Mouse (Mus musculus) cerebellum, postnatal 14 days (tissue): Measurements from ENCODE around the gene Fdx1.

Experiments used
- DNase-seq, 2 experiments: peaks; one replicate each; pipeline ENCODE4 v3.0.0; 2021; ENCODE audit warnings: mixed read lengths in 2 of 2

Gene Fdx1

DNA sequence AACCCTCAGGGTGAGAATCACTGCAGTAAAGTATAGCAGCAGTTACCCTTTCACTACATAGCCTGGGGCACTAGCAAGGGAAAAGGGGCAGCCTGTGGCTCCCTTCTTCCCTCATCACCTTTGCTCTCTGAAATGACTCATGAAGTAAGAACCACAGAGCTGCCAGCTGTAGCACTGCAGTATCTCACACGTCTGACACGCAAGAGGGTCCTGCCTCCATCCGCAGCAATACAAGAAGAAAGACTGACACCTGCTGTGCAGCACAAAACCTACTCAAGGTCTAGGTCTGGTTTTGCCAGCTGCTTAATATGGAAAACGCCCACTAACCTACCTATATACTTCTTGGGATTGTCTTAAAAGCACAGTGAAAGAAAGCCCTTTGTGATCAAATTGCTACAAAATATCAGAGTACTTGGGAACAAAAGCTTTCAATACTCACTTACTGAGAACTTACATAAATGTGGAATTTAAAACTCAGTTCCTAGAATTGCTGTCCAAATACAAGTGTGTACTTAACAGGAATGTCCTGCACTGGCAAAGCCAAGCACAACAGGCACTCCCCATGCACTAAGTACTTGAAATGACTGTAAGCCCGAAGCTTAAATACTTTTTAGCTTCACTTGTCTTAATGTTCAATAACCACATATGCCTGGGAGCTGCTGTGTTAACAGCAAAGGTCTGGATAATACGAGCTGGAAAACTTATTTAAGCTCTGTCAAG, 2.0 kb downstream of the Fdx1 start:
- no peak for DNase-seq

DNA sequence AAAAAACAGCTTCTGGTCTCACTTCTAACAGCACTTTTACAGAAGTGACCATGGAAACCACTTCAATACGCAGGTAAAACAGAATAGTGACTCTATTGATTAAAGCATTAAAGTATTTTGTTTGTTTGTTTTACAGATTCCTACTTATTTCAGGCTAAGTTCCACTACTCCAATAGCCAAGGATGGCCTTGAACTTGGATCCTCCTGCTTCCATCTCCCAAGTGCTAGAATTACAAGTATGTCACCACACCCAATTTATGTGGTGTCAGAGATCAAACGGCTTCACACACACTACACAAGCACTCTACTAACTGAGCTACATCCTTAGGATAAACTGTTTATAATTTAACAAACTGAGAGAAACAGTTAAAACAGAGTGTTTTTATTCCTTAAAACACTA, 3.0 kb downstream of the Fdx1 start:
- no peak for DNase-seq

DNA sequence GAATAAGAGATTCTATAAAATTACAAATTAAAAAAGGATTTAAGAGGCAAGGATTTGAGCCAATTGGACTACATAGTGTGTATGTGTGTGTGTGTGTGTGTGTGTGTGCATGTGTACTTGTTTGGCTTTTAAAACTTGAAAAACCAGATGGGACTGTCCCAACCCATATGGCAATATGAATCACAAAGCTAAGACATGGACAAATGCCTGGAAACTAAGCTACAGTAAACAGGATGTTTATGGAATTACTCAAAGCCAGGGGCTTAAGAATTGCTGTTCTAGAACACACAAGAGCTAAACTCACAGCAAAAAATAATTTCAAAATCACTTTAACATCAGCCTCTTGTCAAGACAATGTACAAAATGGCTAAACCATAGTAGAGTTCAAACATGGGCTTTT, 4.4 kb downstream of the Fdx1 start:
- DNase-seq = no peak

DNA sequence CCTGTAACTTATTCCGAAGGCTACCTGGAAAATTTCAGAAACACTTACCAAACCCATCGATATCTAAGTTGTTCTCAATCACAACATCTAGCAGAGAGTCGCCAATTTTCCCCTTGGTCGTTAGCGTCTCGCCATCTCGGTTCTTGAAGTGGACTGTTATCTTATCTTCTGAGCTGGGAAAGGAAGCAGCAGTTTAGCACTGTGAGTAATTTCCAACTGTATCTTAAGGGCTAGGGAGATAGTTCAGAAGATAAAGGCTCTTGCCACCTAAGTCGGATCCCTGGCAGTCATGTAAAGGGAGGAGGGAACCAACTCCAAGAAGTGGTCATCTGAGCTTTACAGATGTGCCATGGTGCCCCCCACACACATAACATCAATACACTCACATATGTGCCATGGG, 6.3 kb downstream of the Fdx1 start:
- no peak for DNase-seq

DNA sequence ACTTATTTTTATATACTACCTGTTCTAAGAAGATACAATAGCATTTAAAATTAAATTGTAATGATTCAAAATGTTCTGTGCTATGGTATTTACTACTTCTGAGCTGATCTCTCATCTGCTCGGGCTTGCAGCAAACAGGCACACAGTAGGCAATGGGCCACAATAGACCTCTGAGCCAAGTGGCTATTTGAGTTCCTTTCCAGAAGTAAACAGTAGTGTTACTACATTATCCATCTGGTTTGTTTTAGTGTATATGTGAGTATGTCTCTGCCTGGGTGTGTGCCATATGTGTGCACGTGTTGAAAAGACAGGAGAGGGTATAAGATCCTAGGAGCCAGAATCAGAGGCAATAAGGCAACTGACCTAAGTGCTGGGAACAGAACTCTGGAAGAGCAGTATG, 6.9 kb downstream of the Fdx1 start:
- no peak for DNase-seq

DNA sequence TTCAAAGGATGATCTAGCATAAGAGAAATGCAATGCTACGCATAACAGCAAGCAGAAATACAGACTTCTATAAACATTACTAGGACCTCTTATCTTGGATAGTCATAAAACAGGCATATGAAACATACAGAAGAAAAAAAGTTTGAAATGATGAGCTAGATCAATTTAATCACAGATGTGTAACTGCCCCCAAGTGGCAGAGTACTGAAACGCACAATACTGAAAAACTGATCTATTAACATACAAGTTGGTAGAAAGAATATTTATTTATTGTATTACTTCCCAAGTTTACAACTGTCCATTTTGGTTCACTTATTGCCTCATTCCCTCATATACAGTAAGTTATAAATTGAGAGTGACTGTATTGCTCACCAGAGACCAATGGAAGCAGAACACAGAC, 12.0 kb downstream of the Fdx1 start:
- peak; percentile 22 to 33 for DNase-seq

DNA sequence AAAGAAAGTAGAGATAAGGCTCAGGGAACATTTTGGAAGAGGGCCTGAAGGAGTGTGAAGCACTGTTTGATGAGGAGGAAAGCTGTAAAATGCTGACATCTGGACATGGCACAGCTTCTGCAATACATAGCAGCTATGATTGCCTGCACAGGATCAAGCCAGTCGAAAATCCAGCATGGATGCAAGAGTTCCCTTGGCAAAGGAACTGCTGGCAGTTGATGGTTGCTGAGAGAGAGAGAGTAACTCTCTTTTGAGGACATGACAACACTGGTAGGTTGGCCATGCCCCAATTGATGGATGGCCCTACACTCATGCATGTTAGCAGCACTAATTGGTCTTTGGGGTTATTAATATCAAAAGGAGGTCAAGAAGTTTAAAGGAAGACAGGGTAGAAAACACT, 12.7 kb downstream of the Fdx1 start:
- no peak for DNase-seq

DNA sequence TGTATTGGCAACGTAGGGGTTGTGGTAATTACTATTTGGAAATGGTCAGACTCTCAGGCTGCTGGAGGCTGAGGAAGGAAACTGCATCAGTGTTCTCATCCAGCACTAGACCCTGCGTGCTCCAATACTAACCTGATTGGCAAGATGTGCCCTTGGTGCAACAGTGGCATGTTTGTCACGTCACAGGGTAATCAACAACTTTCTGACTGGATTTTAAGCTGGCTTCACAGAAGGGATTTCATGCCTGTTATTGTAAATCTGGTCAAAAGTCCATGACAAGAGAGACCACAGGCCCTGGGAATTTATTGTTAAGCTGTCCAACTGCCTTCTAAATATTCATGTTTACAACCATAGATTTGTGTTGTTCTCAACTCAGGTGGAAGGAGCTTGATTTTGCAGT, 13.1 kb downstream of the Fdx1 start:
- DNase-seq = no peak

DNA sequence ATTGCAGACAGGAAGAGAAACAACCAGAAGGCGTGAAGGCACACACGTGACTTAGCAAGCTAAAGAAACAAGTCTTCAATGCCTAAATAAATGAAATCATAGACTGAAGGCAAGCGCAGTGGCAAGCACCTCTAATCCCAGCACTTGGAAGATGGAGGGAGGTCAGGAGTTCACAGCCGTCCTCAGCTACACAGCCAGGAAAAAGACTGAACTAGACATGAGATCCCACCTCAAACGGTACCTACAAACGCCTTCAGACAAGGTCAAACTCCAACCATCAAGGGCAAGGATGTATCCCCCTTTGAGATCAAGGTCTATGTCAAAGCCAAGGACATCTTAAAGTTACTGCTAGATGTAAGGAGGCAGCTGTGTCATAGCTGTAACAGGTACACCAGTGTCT, 19.4 kb downstream of the Fdx1 start:
- no peak for DNase-seq

DNA sequence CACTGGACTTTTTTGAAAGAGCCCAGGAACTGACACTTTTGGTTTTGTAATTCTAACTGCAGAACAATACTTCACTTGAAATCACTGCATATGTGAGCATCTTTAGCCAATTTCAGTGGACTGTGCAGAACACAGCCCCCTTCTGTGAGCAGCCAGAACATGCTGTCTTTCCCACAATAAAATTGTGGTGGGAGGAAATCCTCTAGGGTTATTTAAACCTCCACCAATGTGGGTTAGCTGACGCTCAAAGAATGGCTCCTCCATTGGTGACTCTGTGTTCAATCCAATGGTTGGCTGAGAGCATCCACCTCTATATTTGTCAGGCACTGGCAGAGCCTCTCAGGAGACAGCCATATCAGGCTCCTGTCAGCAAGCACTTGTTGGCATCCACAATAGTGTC, 28.7 kb downstream of the Fdx1 start:
- no peak for DNase-seq

DNA sequence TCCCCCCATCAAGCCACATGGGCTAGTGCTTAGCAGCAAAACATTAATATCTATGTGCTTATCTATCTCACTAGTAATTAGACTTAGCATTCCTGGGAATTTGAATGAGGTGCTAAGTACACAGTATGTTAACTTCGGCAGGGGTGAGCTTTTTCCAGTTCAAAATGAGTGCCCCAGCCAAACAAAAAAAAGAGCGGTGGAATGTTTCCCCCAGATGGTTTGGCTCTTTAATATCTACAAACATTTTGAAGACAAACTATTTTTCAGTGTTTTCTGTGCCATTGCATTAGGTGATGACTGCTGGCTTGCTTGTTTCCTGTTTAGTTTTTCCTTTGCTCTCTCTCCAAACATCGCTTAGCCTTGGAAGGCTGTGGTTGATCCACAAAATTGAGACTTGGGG, 31.4 kb downstream of the Fdx1 start:
- DNase-seq = no peak

DNA sequence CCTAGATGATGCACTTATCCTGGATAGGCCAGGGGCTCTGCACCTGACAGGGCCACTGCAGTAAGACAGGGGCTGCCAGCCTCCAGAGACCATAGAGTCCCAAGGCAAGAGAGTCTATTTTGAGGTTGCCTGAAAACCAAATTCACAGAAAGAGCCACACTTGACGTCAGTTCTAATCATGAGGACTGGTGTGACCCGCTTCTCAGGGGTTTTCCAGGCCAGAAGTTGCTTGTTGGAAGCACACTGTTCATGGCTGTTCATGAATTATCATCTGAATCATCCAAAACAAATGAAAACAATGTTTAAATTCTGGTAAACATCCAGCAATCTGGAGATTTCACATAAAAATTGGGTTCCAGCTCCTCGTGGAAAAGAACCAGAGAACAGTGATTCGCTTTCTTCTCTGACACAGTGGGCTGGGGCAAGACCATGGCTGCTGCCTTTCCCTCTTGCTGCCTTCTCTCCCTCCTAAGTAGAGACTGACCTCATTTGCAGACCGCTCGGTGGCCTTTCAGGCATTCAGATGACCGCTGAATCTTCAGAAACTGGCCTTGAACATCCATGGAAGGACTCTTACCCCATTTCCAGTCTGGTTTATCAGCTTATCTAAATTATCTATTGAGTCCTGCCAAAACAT, 32.2 kb downstream of the Fdx1 start:
- DNase-seq = no peak

DNA sequence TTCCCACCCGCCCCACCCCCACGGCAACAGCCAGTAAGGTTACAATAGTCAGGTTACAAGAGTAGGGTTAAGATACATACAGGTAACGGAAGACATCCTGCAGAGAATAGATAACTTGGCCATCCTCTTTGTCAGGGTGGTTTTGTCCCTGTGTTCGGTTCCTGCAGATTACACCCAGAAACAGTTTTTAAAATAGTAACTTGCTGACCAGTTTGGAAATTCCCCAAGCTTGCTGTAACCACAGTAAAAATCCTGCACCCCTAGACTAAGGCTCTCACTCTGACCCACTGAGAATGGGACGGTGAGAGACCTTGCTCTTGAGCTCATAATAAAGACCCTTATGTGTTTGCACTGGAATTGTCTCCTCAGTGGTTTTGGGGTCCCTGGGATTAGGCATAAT, 33.4 kb downstream of the Fdx1 start:
- DNase-seq = no peak

DNA sequence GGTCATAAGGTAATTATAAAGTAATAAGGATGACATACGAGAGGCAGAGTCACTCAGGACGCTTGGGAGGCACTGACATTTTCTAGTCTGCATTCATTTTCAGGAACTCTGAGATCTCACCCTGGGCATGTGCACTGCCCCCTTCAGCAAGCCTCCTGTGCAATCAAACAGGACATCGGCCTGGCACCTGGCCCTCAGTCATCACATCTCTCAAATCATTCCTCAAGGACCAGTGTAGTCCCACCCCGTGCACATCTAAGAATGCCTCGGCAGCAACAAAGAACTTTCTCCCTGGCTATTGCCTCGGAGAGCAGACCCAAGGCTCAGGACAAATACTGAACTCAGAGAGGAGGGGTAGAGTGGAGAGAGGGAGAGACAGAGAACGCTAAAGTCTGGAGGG, 34.7 kb downstream of the Fdx1 start:
- DNase-seq = peak; percentile 37 to 39

DNA sequence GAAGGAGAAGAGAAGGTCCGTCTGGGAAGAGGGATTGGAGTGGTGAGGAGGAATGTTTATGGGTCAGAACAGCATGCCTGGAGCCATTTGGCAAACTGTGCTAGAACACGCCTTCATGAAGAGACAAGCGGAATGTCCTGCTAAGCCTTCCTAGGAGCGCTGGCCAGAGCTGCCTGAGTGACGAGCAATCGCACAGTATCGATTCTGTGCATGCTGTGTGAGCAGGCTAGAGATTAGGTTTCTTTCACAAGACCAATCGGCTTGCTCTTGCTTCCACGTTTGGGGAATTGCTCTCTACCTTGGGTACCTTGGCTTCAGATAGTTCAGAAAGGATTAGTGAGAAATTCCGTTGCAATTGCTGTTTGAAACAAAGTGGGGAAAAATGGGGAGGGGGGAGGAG, 35.2 kb downstream of the Fdx1 start:
- peak; percentile 22 to 44 for DNase-seq

DNA sequence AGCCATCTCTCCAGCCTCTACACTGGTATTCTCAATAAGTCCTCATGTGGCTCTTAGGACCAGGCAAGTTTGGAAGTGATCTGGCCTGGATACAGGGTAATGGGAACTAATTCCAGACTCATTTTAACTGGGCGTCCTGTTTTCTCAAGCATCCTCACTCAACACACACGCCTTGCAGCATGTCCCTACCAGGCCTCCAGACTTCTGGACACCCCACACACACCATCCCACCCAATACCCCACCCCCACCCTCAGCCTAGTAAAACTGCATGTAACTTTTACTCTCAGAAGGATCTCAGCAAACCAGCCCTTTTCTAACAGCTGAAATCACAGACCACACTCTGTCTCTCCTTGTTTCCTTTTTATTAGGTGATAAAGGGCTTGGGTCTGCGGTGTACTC, 35.7 kb downstream of the Fdx1 start:
- DNase-seq = no peak

DNA sequence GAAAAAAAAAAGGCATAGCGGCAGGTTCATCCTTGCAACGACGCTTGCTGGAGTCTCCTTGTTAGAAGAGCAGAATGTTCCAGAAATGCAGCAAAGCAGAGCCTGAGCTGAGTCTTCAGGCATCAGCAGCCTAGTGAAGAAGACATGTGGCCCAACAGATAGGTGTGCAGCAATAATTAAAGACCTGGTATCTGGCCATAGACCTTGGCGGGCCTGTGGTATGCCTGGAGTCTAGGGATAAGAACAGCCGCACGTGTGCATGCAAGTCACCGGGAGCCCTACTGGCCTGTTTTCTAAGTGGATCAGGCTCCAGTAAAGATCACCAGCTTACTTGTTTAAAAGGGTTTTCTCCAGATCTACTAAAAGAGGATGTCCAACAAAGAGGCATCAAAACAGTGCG, 36.7 kb downstream of the Fdx1 start:
- DNase-seq = peak in 1 of 2 experiments; percentile 17

DNA sequence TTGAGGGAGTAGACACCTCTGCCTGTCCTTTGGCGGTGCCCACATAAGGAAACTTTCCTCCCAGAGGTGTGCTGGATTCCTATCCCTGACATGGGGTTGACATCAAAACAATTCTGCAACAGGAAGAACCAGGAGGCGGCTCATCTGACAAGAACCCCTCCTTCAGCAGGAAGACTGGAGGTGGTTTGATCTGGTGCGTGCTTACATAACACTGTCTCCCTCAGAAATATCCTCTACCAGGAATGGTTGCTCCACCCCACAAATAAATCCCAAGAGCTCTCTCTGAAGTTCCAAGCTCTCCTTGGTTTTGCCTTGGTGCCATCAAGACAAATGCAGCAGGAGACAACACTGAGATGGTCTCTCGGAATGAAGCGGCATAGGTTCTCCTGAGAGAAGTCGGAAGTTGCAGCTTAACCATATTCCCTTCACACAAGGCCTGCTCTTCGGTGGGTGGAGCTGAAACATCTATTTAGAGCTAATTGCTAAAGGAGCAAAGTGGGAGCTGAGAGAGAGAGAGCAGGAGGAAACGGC, 38.7 kb downstream of the Fdx1 start:
- no peak for DNase-seq

DNA sequence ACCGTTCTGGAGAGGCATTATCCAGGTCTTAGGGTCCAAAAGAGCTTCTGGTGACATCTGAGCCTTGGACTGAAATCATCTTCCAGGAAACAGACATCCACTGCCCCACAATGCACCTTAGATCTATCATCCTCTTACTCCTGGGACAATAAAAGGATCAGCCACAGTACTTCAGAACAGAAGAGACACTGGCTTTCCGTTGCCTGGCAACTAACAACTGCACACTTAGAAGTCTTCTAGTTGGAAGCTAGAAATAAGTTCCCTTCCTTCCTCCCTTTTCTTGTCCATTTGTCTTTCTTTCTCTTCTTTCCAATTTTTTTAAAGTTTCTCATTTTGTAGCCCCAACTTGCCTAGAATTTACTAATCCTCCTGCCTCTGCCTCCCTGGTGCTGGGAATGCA, 40.6 kb downstream of the Fdx1 start:
- no peak for DNase-seq

DNA sequence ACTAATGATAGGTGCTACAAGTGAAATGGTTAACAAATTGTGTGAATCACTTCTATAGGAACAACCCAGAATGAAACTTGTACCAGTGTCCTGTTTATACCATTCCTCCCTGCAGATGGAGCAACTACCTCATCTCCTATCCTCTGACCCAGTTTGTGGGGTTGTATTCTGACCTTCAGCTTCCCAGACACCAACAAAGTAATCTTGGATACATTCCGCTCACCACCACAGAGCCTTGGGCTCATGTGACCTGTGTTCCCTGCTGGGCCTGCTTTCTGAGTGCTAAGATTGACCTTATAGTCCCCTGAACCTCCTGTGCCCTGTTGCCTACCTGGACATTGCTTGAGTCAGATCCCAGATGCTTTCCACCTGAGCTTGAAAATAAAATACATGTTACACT, 47.8 kb downstream of the Fdx1 start:
- DNase-seq = no peak

DNA sequence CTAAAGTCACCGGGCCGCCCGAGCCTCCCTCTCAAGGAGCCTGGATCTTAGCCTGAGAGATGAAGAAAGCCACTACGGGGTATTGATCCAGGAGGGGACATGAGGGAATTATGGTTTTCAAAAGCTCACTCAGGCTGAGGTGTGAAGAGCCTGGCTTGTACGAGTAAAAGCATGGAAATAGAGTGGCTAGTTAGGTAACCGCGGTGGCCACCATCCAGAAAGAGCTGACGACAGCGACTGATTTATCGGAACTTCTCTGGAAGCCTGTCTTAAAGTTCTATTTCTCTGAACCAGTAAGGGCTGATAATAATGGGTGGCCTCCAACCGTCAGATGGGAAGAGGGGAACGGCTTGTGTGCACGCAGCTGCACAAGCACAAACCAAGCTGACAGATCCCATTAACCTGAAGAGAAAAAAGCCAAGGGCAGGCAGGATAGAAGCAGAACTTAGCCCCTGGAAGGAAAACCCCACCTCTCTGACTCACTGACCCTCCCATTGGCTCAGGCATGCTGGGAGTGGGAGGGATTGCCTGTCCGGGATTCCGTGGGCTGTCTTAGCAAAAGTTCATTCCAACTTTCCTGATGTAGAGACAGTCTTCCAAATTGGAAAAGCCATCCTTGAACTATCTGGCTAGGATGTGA, 48.8 kb downstream of the Fdx1 start:
- no peak for DNase-seq

DNA sequence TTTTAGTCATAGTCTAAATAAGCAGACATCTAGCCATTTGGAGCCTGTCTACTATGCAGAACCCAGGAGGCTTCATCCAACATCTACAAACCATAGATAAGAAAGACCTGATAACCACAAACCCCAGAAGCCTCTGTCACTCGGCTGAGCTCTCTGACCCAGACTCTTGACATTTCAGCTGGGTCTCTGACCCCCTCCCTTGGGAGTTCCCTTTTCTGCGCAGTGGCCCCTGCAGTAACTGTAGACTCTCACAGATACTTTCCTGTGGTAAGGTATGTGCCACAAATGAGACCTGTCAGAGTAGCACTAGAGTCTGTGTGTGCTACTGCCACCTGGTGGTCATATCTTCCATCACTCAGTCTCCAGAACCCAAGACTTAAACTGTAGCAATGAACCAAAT, 54.5 kb downstream of the Fdx1 start:
- DNase-seq = peak; percentile 88

DNA sequence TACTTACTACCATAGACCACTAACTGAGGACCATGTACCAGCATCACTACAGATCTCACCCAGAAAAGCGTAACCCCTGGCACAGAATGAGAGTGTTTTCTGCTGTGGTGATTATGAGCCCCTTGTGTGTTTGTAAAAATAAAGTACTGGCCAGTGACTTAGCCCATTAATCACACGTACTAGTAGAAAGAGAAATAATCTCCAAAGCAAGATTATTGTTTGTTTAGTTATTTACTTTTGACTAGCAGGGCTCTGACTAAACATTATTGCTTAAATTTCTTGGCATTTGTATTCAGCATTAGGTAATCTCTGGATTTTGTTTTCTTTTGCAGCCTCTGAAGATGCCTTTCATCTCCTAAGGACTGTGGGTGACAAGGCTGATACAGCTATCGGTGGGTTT, 55.1 kb downstream of the Fdx1 start:
- no peak for DNase-seq

DNA sequence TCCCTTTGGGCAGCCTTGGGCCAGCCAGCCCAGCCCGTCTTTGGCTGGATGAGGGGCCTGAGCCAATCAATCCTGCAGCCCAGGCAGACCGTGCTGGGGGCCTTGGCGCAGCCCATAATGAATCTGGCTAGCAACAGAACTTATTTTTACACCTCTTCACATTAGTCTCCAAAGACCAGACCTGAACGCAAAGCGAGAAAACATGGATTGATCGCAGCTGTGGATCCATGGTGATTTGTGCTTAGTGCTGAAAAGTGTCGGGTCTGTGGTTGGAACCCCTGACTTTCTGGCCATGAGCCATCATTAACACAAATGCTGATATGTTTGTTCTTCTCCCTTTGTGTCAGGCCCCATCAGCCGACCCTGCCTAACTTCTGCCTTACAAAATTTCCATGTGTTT, 56.4 kb downstream of the Fdx1 start:
- no peak for DNase-seq
